Mouse (Mus musculus) liver, embryonic 16.5 days (tissue): ENCODE results near the gene Pi4k2b. TPM values are rescaled to one million over a fixed set of nuclear protein-coding genes. Genes with fewer than 3 reads are reported as not detected.

Experiments
- ATAC-seq: fragments of 200-750 bp; cut with Nextera tagmentation; 2 replicates; pipeline ENCODE4 v1.8.0; 2017; ENCODE audit warnings: low read depth, mild to moderate bottlenecking, moderate number of reproducible peaks, moderate library complexity
- H3K27ac ChIP-seq: fragments of 300-500 bp; sonication (generic); 2 replicates; pipeline ENCODE4 v1.5.1; 2014; ENCODE audit warnings: mild to moderate bottlenecking, low read length
- H3K27me3 ChIP-seq: fragments of 300-500 bp; sonication (generic); 2 replicates; pipeline ENCODE4 v1.6.1; 2014; ENCODE audit warnings: low read depth, low read length, mixed read lengths; ENCODE audit not compliant: control insufficient read depth, insufficient read depth
- H3K36me3 ChIP-seq: fragments of 300-500 bp; sonication (generic); 2 replicates; pipeline ENCODE4 v1.6.1; 2014; ENCODE audit warnings: mild to moderate bottlenecking; ENCODE audit not compliant: control insufficient read depth, insufficient read depth
- H3K4me1 ChIP-seq: fragments of 300-500 bp; sonication (generic); 2 replicates; pipeline ENCODE4 v1.6.1; 2014; ENCODE audit warnings: low read depth, low read length, mixed read lengths; ENCODE audit not compliant: control insufficient read depth
- H3K4me2 ChIP-seq: fragments of 300-500 bp; sonication (generic); 2 replicates; pipeline ENCODE4 v1.6.1; 2014; ENCODE audit warnings: low read depth, low read length, mixed read lengths
- H3K4me3 ChIP-seq: fragments of 300-500 bp; sonication (generic); 2 replicates; pipeline ENCODE4 v1.5.1; 2014; ENCODE audit warnings: low read depth, mild to moderate bottlenecking, low read length
- H3K9ac ChIP-seq: fragments of 300-500 bp; sonication (generic); 2 replicates; pipeline ENCODE4 v1.6.1; 2014; ENCODE audit warnings: low read depth, low read length
- H3K9me3 ChIP-seq: fragments of 300-500 bp; sonication (generic); replicated peaks from 2 replicates; pipeline ENCODE4 v1.6.1; 2016; ENCODE audit warnings: low read length; ENCODE audit not compliant: control insufficient read depth
- WGBS: fragments of 180-500 bp; shearing (Covaris S2); extraction: QIAGEN DNeasy Blood & Tissue Kit; methylation state at CpG from one replicate; pipeline ENCODE4 v1.1.7; 2014; ENCODE audit not compliant: insufficient replicate concordance; 5-methylcytosine and 5-hydroxymethylcytosine counted together
- polyA plus RNA-seq: library from polyadenylated mRNA; unstranded; fragments of >200 nt; fragmentation: Nextera tagmentation; extraction: Ambion mirVana; gene quantifications from 2 replicates; pipeline ENCODE4 v1.2.1, GENCODE M21; 2015

Gene Pi4k2b
- polyA plus RNA-seq, 1 experiment from 2014 or later: 14.4 TPM

DNA sequence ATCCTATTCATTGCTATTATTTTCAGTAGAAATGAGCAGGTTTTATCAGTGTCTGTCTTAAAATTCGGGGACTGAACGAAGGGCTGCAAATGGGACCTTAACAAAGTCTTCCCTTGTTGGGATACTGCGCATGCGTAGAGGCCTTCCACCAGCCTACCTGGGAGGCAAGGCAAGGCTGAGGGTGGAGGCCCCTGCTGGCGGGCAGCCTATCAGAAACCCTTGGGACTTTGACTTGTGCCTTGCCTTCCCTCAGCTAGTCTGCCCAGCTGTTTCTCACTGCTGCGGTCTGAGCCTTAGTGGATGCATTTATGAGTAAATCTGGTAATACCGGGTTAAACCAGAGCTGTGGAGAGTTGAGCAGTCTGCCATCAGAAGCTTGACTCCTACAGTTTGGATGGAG, 71.9 kb downstream of the Pi4k2b start:
- Histone ChIP-seq H3K9me3 (no peaks in the 10 kb centered on the region), H3K4me3 (no peak overlapping the region), H3K36me3 (peaks cover 2% of the 10 kb centered on the region), H3K27me3 (no peaks in the 10 kb centered on the region), H3K27ac (no peak overlapping the region), H3K9ac (no peak overlapping the region), H3K4me1 (no peaks in the 10 kb centered on the region), H3K4me2 (no peak overlapping the region)
- ATAC-seq: no peak
- 83% methylated on average over 7 of the region's 7 CpGs for WGBS

DNA sequence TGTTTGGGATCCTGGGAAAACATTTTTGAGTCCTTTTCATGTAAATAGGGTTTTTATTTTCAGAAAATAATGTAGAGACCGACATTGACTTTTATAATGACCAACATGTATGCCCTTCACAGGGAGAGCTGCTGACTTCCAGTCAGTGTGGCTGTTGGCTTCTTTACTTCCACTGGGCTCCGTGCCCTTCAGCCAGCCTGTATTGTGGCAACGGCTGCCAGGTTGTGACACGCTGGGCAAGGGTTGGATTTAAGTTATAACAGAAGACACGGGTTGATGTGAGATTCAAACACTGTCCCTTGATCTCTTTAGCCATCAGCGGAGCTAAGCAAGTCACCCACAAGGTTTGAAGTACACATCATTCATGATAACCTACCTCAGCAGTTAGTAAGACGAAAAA, 77.3 kb downstream of the Pi4k2b start:
- no peak overlapping the region for H3K4me3 ChIP-seq
- H3K9ac ChIP-seq: no peak overlapping the region
- ATAC-seq: no peak
- H3K4me1 ChIP-seq: no peaks in the 10 kb centered on the region
- H3K36me3 ChIP-seq: peaks cover 7% of the 10 kb centered on the region
- H3K27ac ChIP-seq: no peak overlapping the region
- H3K9me3 ChIP-seq: no peaks in the 10 kb centered on the region
- H3K27me3 ChIP-seq: no peaks in the 10 kb centered on the region
- 84% methylated on average over 7 of the region's 7 CpGs for WGBS
- no peak overlapping the region for H3K4me2 ChIP-seq

Other genes with a start within 250 kb of the Pi4k2b start
- 0.22 and 0.37 TPM in 2 replicates for gene Lgi2, start 175.1 kb upstream of the Pi4k2b start, polyA plus RNA-seq
- 9.0 and 9.2 TPM in 2 replicates for gene Sepsecs, start 71.9 kb upstream of the Pi4k2b start, polyA plus RNA-seq
- gene Zcchc4, start 33.8 kb downstream of the Pi4k2b start, polyA plus RNA-seq: 6.0 and 6.7 TPM in 2 replicates
- gene Anapc4, start 92.4 kb downstream of the Pi4k2b start, polyA plus RNA-seq: 22.2 and 23.0 TPM in 2 replicates